Mouse (Mus musculus) heart, postnatal 4 days (tissue): ENCODE data around the gene Kcne2. TPM values are rescaled to one million over a fixed set of nuclear protein-coding genes. Genes with fewer than 3 reads are reported as not detected.

Experiments
- DNase-seq: peaks from one replicate; pipeline ENCODE4 v3.0.0; 2021
- total RNA-seq, 2 experiments: library from RNA; stranded (reverse); gene quantifications; 2 replicates each; pipeline ENCODE4 v1.2.3; 2021

Kcne2 gene
- total RNA-seq, 2 experiments from 2014 or later: 0.25 to 0.43 TPM

GRCm38 (mm10) chr16:92313953-92314741, 22.0 kb downstream of the Kcne2 start:
- peak; percentile 59 for DNase-seq

GRCm38 (mm10) chr16:92316049-92316738, 24.0 kb downstream of the Kcne2 start:
- DNase-seq: no peak

GRCm38 (mm10) chr16:92319353-92320109, 27.3 kb downstream of the Kcne2 start:
- peak; percentile 78 for DNase-seq

- DNase-seq: no peak
These were observed 28.2 kb downstream of the Kcne2 start for GRCm38 (mm10) chr16:92320361-92320760.

GRCm38 (mm10) chr16:92321341-92321740, 29.2 kb downstream of the Kcne2 start, which contains the start of gene Fam243:
Gene Fam243 (minus strand): TSS chr16:92321441.
- no peak for DNase-seq

GRCm38 (mm10) chr16:92324309-92325061, 32.3 kb downstream of the Kcne2 start:
- no peak for DNase-seq

GRCm38 (mm10) chr16:92325062-92325406, 32.8 kb downstream of the Kcne2 start:
- DNase-seq: no peak

GRCm38 (mm10) chr16:92327911-92328310, 35.7 kb downstream of the Kcne2 start:
- no peak for DNase-seq

GRCm38 (mm10) chr16:92330966-92331365, 38.8 kb downstream of the Kcne2 start:
- no peak for DNase-seq

GRCm38 (mm10) chr16:92334600-92334999, 42.4 kb downstream of the Kcne2 start:
- DNase-seq: no peak

GRCm38 (mm10) chr16:92336280-92336679, 44.1 kb downstream of the Kcne2 start:
- DNase-seq: peak; percentile 88

- DNase-seq: peak; percentile 80
These were observed 48.7 kb downstream of the Kcne2 start for GRCm38 (mm10) chr16:92340612-92341511.

GRCm38 (mm10) chr16:92345177-92345576, 53.0 kb downstream of the Kcne2 start:
- peak; percentile 81 for DNase-seq

- peak; percentile 92 for DNase-seq
These were observed 54.2 kb downstream of the Kcne2 start for GRCm38 (mm10) chr16:92346297-92346916.

Other genes with a start within 250 kb of the Kcne2 start
- gene Mrps6, start 234.1 kb upstream of the Kcne2 start, total RNA-seq: 10 to 100 TPM; 53.8 to 54.7 TPM
- gene Gm49711, start 234.1 kb upstream of the Kcne2 start, total RNA-seq: not detected
- 1 to 10 TPM; 6.8 to 7.9 TPM for gene Slc5a3, start 234.1 kb upstream of the Kcne2 start, total RNA-seq
- 10 to 100 TPM; 43.6 to 44.9 TPM for gene Smim11, start 8.9 kb downstream of the Kcne2 start, total RNA-seq
- 1 to 10 TPM in 1 of 2 experiments, under 1 TPM in 1; 0.68 to 1.0 TPM for gene Fam243, start 29.1 kb downstream of the Kcne2 start, total RNA-seq
- gene Kcne1, start 67.1 kb downstream of the Kcne2 start, total RNA-seq: 100 to 1,000 TPM; 317 to 359 TPM
- 100 to 1,000 TPM; 117 to 127 TPM for gene Rcan1, start 178.5 kb downstream of the Kcne2 start, total RNA-seq
- 1 to 10 TPM; 1.0 to 1.8 TPM for gene Clic6, start 193.3 kb downstream of the Kcne2 start, total RNA-seq